Mouse (Mus musculus): Measurements from ENCODE around the gene AU041133. TPM values are rescaled to one million over a fixed set of nuclear protein-coding genes. Genes with fewer than 3 reads are reported as not detected.

The AU041133 gene
- polyA plus RNA-seq, 1 experiment, result not detected

DNA sequence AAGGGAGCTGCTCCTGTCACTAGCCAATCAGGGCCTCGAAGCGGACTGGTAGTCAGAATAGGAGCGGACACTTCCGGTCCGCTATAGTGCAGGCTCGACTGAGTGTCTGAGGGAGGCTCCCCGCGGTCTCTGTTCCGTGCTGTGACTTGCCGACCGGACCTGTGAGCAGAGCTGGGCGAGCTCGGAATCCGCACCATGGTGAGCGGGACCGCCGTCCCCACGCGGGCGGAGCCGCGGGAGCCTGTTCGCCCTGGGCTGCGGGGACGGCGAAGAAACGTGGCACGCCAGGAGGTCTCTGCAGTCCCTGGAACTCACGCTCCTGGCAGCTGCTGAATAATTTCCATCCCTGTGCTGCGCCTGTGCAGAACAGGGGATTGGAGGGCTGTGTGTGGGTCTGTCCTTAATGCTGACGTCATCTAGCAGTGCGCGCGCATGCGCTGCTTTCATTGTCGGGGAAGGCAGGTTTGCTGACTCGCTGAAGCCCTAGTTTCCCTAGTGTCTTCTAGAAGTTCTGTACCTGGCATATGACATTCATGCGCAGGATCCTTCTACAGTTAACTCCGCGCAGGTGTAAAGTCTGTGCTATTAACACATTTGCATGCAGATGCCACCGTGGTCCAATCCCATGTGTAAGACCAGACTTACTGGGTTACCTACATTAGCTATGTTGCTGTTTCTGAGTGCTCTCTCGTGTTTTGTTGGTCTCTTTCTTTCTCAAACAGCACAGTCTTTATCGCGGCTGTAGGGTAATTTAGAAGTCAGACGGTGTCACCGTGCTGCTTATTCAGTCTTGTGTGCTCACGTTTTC lies 50.6 kb downstream of the AU041133 start:
- Histone ChIP-seq H3K4me1 (peaks cover 12% of the 10 kb centered on the region), H3K9me3 (peaks cover 10% of the 10 kb centered on the region; the same call in 1 of the 2 replicates), H3K27me3 (replicated peaks) (peaks cover 5% of the 10 kb centered on the region), H3K4me3 (replicated peaks) (peak overlapping the region; percentile 94), H3K36me3 (replicated peaks; ENCODE audit: low read length) (no peaks in the 10 kb centered on the region)
- TF ChIP-seq FLI1 (IDR thresholded peaks at IDR 0.05; ENCODE audit: low read length), result no peak
- TF ChIP-seq GATA1 (IDR thresholded peaks at IDR 0.05; ENCODE audit: borderline replicate concordance, low read length), result no peak

Other genes starting within 250 kb of the AU041133 start
- gene Zfp781, start 197.5 kb upstream of the AU041133 start, polyA plus RNA-seq (2012; ENCODE audit: insufficient read depth, low replicate concordance), result not detected in 2 replicates
- gene Zfp873, start 79.9 kb upstream of the AU041133 start, polyA plus RNA-seq (2012; ENCODE audit: insufficient read depth, low replicate concordance), result 0.04 TPM in 1 of 2 replicates, not detected in the other
- gene BC024063, start 44.7 kb upstream of the AU041133 start, polyA plus RNA-seq (2012; ENCODE audit: insufficient read depth, low replicate concordance), result not detected in 2 replicates
- 0.17 TPM in 1 of 2 replicates, not detected in the other for gene Zfp938, start 113.3 kb downstream of the AU041133 start, polyA plus RNA-seq (2012; ENCODE audit: insufficient read depth, low replicate concordance)
- 0.52 TPM in 1 of 2 replicates, not detected in the other for gene 4932415D10Rik, start 188.6 kb downstream of the AU041133 start, polyA plus RNA-seq (2012; ENCODE audit: insufficient read depth, low replicate concordance)
- not detected in 2 replicates for gene Gm4924, start 226.2 kb downstream of the AU041133 start, polyA plus RNA-seq (2012; ENCODE audit: insufficient read depth, low replicate concordance)

All from megakaryocyte, embryonic 14.5 days (primary cell).